Mouse (Mus musculus) cerebellum, adult 9-11 months (tissue): ENCODE measurements around the gene Podn.

ENCODE experiments used
- DNase-seq: peaks from one replicate; pipeline ENCODE4 v3.0.0; 2022

Podn gene

GRCm38 (mm10) chr4:107998641-107999332 is 97.5 kb downstream of the Podn start:
- DNase-seq = no peak

GRCm38 (mm10) chr4:107996418-107996986 is 99.7 kb downstream of the Podn start:
- DNase-seq = no peak

DNA sequence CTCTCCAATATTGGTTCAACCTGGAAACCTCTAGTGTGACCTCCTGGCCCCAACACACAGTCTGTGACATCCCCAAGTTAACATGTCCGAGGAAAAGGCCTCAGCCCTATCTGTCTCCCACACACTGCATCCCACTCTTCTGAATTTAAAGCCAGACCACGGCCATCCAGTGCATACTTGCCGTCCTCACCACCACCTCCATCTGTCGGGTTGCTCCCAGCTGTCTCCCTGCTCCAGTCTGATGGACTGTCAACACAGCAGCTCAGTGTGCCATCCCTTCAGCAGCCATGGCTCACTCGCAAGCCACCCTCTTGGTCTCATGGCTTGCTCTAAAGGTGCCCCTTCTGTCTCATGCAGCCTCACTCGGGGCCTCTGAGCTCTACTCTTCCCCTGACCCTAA is 100.5 kb downstream of the Podn start:
- DNase-seq = no peak

GRCm38 (mm10) chr4:107995011-107995410 is 101.2 kb downstream of the Podn start:
- DNase-seq = no peak

- DNase-seq = no peak
These were observed 104.4 kb downstream of the Podn start for GRCm38 (mm10) chr4:107991879-107992278.

- DNase-seq = peak; percentile 68
These were observed 105.4 kb downstream of the Podn start for GRCm38 (mm10) chr4:107990818-107991217.

DNA sequence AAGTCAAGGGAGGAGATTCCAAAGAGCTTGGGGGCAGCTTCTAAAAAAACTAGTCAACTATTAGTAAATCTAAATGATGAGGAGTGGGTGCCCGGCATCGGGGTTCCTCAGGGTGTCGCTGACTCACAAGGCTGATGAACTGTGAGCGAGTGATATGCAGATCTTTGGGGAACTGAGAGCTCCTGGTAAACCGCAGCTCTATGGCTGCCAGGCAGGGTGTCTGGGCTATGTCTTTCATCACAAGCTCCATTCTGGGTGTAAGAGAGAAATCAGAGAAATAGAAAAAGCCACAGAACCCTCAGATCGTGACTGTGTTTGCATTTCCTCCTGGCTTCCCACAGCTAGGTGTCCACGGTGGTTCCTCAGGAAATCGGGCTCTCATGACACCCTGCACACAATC is 107.3 kb downstream of the Podn start:
- DNase-seq = no peak

DNA sequence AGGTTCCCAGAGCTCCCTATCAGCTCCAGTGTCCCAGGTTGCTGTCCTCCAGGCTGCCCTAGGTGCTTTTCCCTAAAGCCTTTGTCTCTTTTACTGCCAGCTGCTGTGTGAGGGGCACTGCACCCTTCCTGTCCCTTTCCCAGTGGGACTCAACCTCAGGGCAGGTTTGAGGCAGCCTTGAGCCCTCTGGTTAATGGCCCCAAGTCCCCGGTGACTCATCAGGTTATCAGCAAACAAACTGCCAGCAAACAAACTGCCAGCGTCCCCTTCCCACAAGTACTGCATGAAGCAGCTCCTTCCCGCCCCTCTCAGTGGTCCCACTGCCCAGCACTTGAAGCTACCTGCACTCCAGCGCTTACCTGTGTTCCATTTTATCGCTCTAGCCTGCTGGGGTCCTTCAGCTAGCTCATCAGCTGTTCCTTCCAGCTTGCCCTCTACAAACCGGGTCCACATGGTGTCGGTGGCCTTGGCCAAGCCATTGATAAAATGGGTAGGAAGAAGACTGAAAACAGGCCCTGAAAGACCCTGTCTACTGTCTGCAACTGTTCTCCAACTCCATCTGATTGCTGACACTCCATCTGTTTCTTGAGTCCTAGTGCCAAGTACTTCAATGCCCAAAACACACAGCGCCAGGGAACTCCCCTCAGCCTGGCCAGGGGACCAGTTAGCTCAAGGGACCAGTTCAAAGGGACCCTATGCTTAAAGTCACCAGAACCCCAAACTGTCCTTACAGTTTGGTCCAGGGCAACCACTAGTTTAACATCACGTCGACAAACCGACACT is 109.7 kb downstream of the Podn start:
- DNase-seq = no peak

DNA sequence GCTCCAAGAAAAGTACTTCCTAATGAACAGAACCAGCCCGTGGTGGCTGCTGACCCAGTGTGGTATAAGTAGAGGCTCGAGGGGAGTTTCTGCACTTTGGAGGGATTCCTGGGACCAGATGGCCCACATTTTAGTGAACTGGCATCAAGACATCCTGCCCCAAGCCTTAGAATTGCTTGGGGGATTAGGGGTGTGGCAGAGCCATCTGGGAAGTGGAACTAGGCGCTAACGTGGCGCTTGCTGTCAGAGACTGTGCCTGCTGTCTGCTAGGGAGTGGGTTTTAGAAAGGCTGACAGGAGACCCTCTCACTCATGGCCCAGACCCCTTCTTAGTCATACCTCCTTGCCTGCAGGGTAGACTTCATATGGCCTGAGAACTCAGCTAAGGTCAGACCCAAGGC is 110.4 kb downstream of the Podn start:
- no peak for DNase-seq

GRCm38 (mm10) chr4:107984282-107984981 is 111.8 kb downstream of the Podn start:
- no peak for DNase-seq

DNA sequence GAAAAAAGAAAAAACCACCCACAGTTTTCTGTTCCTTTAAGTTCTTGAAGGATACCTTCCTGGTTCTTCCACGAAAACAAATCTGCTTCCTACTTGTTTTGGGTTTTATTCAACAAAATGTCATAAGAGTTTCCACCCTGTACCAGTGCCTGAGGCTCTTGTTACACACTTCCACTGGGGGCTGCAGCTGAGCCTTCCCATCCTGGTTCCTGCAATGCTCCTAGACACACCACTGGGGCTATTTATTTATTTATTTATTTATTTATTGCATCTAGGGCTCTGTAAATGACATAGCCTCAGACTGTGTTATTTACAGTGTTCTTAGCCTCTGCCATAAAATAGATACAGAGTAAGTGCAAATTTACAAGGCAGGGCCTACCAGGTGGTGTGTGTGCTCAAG is 112.5 kb downstream of the Podn start:
- DNase-seq = no peak

- DNase-seq = peak; percentile 40
These were observed 116.1 kb downstream of the Podn start for GRCm38 (mm10) chr4:107980002-107980600.

- peak; percentile 89 for DNase-seq
These were observed 116.7 kb downstream of the Podn start for GRCm38 (mm10) chr4:107979530-107979929.

DNA sequence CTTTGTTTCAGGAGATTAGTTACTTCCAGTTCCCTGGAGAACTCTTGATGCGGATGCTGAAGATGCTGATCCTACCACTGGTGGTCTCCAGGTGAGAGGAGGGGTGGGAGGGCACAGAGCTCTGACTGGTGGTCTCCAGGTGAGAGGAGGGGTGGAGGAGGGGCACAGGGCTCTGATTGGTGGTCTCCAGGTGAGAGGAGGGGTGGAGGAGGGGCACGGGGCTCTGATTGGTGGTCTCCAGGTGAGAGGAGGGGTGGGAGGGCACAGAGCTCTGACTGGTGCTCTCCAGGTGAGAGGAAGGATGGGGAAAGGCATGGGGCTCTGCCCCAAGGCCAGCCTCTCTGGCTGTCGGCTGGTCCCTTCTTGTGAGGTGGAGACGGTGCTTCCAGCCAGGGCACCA is 118.7 kb downstream of the Podn start:
- no peak for DNase-seq

GRCm38 (mm10) chr4:107975004-107975403 is 121.2 kb downstream of the Podn start:
- DNase-seq = no peak

DNA sequence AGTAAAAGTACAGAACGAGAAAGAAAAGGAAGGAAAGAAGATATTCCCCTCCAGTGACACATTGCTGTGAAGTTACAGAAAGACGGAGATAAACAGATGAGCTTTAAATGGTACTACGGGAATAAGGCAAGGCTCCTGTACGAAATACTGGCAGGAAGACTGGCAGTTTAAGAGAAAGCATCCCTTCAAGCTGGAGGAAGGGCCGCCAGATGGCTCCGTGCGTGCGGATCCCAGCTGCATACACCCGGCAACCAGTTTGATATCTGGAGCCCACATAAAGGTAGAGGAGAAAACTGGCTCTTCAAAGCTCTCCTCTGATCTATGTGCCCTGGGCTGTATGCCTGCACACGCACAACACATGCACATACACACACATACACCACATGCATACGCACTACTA is 121.7 kb downstream of the Podn start:
- no peak for DNase-seq

- no peak for DNase-seq
These were observed 125.1 kb downstream of the Podn start for GRCm38 (mm10) chr4:107971162-107971561.

- DNase-seq = no peak
These were observed 126.5 kb downstream of the Podn start for GRCm38 (mm10) chr4:107969781-107970180.

DNA sequence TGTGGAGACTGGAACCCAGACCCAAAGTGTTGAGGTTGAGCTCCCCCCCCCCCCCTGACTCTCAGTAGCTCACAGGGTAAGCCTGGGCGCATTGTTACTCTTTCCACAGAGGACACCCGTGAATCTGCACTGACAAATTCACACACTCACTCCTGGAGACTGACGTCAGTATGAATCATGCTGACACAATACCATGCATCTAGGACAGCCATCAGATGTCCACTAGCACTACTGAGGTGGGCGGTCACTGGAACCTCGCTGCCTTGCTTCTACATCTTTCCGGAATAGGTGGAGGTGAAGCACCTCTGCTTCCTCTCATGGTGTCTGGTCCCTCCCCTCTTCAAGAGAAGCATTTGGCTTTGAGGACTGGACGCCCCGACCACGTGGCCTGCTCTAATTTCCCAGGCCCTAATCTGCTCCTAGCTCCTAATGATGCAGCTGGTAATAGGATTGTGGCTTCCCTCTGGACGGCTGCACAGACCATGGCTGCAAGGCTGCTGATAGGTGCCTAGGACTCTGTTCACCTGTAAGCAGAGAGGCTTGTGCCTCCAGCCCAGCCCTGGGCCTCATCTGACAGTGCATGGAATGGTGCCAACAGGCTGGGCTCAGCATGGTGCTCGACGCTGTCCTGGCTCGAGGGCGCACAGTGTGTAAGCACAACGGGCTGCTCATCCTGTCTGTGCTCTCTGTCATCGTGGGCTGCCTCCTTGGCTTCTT is 128.1 kb downstream of the Podn start, which contains the start of gene Slc1a7:
Slc1a7 (plus strand) TSS at position 367 of the 717 bp plus-strand sequence.
- no peak for DNase-seq

DNA sequence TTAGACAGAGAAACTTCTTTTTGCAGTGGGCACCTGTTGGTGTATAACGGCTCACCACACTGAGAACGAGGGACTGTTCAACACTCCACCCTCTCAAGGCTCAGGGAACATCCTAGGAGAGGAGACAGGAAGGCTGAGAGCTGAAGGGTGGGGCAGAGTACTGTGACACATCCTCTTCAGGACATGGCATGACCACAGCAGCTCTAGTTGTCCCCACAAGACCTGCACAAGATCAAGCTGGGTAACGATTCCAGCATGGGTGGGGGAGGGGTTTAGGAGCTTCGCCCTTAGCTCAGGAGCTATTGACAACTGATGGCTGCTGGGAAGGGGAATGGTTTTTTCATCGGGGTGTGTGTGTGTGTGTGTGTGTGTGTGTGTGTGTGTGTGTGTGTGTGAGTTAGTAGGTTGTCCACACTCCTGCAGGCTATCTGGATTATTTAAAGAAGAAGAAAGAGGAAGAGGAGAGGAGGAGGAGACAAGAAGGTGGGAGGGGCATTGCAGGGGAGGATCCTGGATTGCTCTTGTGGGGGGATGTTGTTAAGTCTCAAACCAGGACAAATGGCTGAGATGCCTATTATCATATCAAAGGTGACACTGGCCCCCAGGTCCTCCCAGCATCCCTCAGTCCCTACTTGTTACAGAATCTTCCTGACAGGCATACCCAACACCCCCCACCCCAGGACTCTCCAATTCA is 129.7 kb downstream of the Podn start:
- no peak for DNase-seq
